Mouse (Mus musculus) kidney, adult 2 months (tissue): ENCODE measurements around the gene Bach1. TPM values are rescaled to one million over a fixed set of nuclear protein-coding genes. Genes with fewer than 3 reads are reported as not detected.

Source experiments
- DNase-seq: peaks from one replicate; pipeline ENCODE4 v3.0.0; 2021
- H3K27ac ChIP-seq: fragments of 200-500 bp; 2 replicates; pipeline ENCODE4 v1.5.1; 2012; ENCODE audit warnings: low read depth, low read length, control low read depth, inconsistent platforms; ENCODE audit not compliant: insufficient read depth
- H3K27me3 ChIP-seq: fragments of 200-500 bp; replicated peaks from 2 replicates; pipeline ENCODE4 v1.6.1; 2012; ENCODE audit warnings: mild to moderate bottlenecking, moderate library complexity, low read length, inconsistent platforms; ENCODE audit not compliant: control insufficient read depth, insufficient read depth
- H3K36me3 ChIP-seq: fragments of 200-500 bp; 2 replicates; pipeline ENCODE4 v1.6.1; 2012; ENCODE audit warnings: mild to moderate bottlenecking, moderate library complexity, low read length, inconsistent platforms; ENCODE audit not compliant: control insufficient read depth, insufficient read depth
- H3K4me1 ChIP-seq: fragments of 200-500 bp; 2 replicates; pipeline ENCODE4 v1.6.1; 2011; ENCODE audit warnings: low read length; ENCODE audit not compliant: control insufficient read depth, insufficient read depth
- H3K4me3 ChIP-seq: fragments of 200-500 bp; 2 replicates; pipeline ENCODE4 v1.5.1; 2011; ENCODE audit warnings: mild to moderate bottlenecking, low read depth, low read length, control low read depth; ENCODE audit not compliant: insufficient read depth
- CTCF ChIP-seq: fragments of 200-500 bp; conservative IDR thresholded peaks from 2 replicates; pipeline ENCODE4 v1.5.1; 2011; ENCODE audit warnings: low read depth, mild to moderate bottlenecking, control low read depth, low read length, moderate library complexity, mixed read lengths; ENCODE audit not compliant: insufficient read depth, insufficient read length
- POLR2A ChIP-seq: fragments of 200-500 bp; IDR thresholded peaks from one replicate; pipeline ENCODE4 v1.6.1; 2011; ENCODE audit warnings: low read depth, low read length, control low read depth
- whole genome bisulfite sequencing: fragments of 180-500 bp; shearing (Covaris S2); methylation state at CpG from one replicate; pipeline ENCODE4 v1.1.7; 2018; 5-methylcytosine and 5-hydroxymethylcytosine counted together
- polyA plus RNA-seq: library from polyadenylated mRNA; depleted of rRNA; stranded (reverse); fragments of >200 nt; gene quantifications from 2 replicates; pipeline ENCODE4 v1.2.3, GENCODE M21; 2012

Bach1 gene
- polyA plus RNA-seq, 1 experiment, result 9.7 TPM

GRCm38 (mm10) chr16:87741034-87741715 is 42.4 kb downstream of the Bach1 start:
- no peak overlapping the region for H3K4me3 ChIP-seq
- WGBS, result 89% methylated on average over 9 of the region's 9 CpGs
- no peaks in the 10 kb centered on the region for H3K27me3 ChIP-seq
- no peaks in the 10 kb centered on the region for H3K4me1 ChIP-seq
- no peak for TF ChIP-seq POLR2A
- no peak for TF ChIP-seq CTCF
- no peak for DNase-seq
- no peak overlapping the region for H3K27ac ChIP-seq
- H3K36me3 ChIP-seq, result no peaks in the 10 kb centered on the region

- WGBS, result 87% methylated on average over 3 of the region's 3 CpGs
- Histone ChIP-seq H3K27me3 (no peaks in the 10 kb centered on the region), H3K27ac (no peak overlapping the region), H3K4me3 (no peak overlapping the region), H3K36me3 (no peaks in the 10 kb centered on the region), H3K4me1 (no peaks in the 10 kb centered on the region)
- DNase-seq, result no peak
- TF ChIP-seq POLR2A, result no peak
- TF ChIP-seq CTCF, result no peak
Measured at GRCm38 (mm10) chr16:87743661-87744060, 44.9 kb downstream of the Bach1 start.

GRCm38 (mm10) chr16:87744338-87744737 is 45.6 kb downstream of the Bach1 start:
- Histone ChIP-seq H3K4me3 (no peak overlapping the region), H3K27me3 (no peaks in the 10 kb centered on the region), H3K27ac (no peak overlapping the region), H3K36me3 (no peaks in the 10 kb centered on the region), H3K4me1 (no peaks in the 10 kb centered on the region)
- TF ChIP-seq POLR2A, result no peak
- no peak for TF ChIP-seq CTCF
- WGBS, result 91% methylated on average over 2 of the region's 2 CpGs
- DNase-seq, result no peak

GRCm38 (mm10) chr16:87745192-87745945 is 46.6 kb downstream of the Bach1 start:
- no peak overlapping the region for H3K27ac ChIP-seq
- 73% methylated on average over 8 of the region's 8 CpGs for WGBS
- TF ChIP-seq POLR2A (no peak), CTCF (no peak)
- H3K4me1 ChIP-seq, result no peaks in the 10 kb centered on the region
- no peaks in the 10 kb centered on the region for H3K27me3 ChIP-seq
- H3K36me3 ChIP-seq, result no peaks in the 10 kb centered on the region
- no peak overlapping the region for H3K4me3 ChIP-seq
- no peak for DNase-seq

- no peaks in the 10 kb centered on the region for H3K36me3 ChIP-seq
- no peak overlapping the region for H3K4me3 ChIP-seq
- H3K27ac ChIP-seq, result no peak overlapping the region
- H3K4me1 ChIP-seq, result no peaks in the 10 kb centered on the region
- no peaks in the 10 kb centered on the region for H3K27me3 ChIP-seq
- peak; percentile 88 for DNase-seq
- TF ChIP-seq CTCF (peak; percentile 100), POLR2A (no peak)
- WGBS, result 19% methylated on average over 5 of the region's 5 CpGs
Measured at GRCm38 (mm10) chr16:87746728-87747127, 48.0 kb downstream of the Bach1 start.

- no peak for TF ChIP-seq POLR2A
- no peak for TF ChIP-seq CTCF
- no peaks in the 10 kb centered on the region for H3K36me3 ChIP-seq
- DNase-seq, result no peak
- 91% methylated on average over 13 of the region's 13 CpGs for whole genome bisulfite sequencing
- no peaks in the 10 kb centered on the region for H3K4me1 ChIP-seq
- no peak overlapping the region for H3K27ac ChIP-seq
- H3K4me3 ChIP-seq, result no peak overlapping the region
- H3K27me3 ChIP-seq, result no peaks in the 10 kb centered on the region
Measured at GRCm38 (mm10) chr16:87751243-87751642, 52.5 kb downstream of the Bach1 start.

GRCm38 (mm10) chr16:87752482-87752881 is 53.7 kb downstream of the Bach1 start:
- Histone ChIP-seq H3K36me3 (no peaks in the 10 kb centered on the region), H3K4me1 (no peaks in the 10 kb centered on the region), H3K4me3 (no peak overlapping the region), H3K27me3 (no peaks in the 10 kb centered on the region), H3K27ac (no peak overlapping the region)
- DNase-seq, result no peak
- WGBS, result 69% methylated on average over 13 of the region's 13 CpGs
- no peak for TF ChIP-seq POLR2A
- TF ChIP-seq CTCF, result no peak
